Mouse (Mus musculus) midbrain, embryonic 14.5 days (tissue): ENCODE measurements around the gene Rfx7. TPM values are rescaled to one million over a fixed set of nuclear protein-coding genes. Genes with fewer than 3 reads are reported as not detected.

Experiments
- ATAC-seq: fragments of 200-750 bp; cut with Nextera tagmentation; 2 replicates; pipeline ENCODE4 v1.8.0; 2017; ENCODE audit warnings: moderate number of reproducible peaks, moderate library complexity; ENCODE audit not compliant: low FRiP score, low TSS enrichment
- DNase-seq: peaks from one replicate; pipeline ENCODE4 v3.0.0-alpha.2; 2015
- H3K27ac ChIP-seq: fragments of 300-500 bp; sonication (generic); replicated peaks from 2 replicates; pipeline ENCODE4 v1.5.1; 2014; ENCODE audit warnings: mild to moderate bottlenecking, low read depth, low read length, moderate library complexity
- H3K27me3 ChIP-seq: fragments of 300-500 bp; sonication (generic); 2 replicates; pipeline ENCODE4 v1.6.1; 2014; ENCODE audit warnings: low read length, control low read depth, mixed read lengths; ENCODE audit not compliant: control insufficient read depth, insufficient read depth
- H3K36me3 ChIP-seq: fragments of 300-500 bp; sonication (generic); 2 replicates; pipeline ENCODE4 v1.6.1; 2014; ENCODE audit warnings: low read length, control low read depth; ENCODE audit not compliant: control insufficient read depth, insufficient read depth
- H3K4me1 ChIP-seq: fragments of 300-500 bp; sonication (generic); 2 replicates; pipeline ENCODE4 v1.6.1; 2014; ENCODE audit warnings: mild to moderate bottlenecking, antibody characterized with exemption, low read length, control low read depth; ENCODE audit not compliant: control insufficient read depth, insufficient read depth
- H3K4me2 ChIP-seq: fragments of 300-500 bp; sonication (generic); 2 replicates; pipeline ENCODE4 v1.6.1; 2014; ENCODE audit warnings: mild to moderate bottlenecking, low read length, moderate library complexity
- H3K4me3 ChIP-seq: fragments of 300-500 bp; sonication (generic); replicated peaks from 2 replicates; pipeline ENCODE4 v1.5.1; 2014; ENCODE audit warnings: low read depth, low read length
- H3K9ac ChIP-seq: fragments of 300-500 bp; sonication (generic); replicated peaks from 2 replicates; pipeline ENCODE4 v1.6.1; 2014; ENCODE audit warnings: mild to moderate bottlenecking, low read length, moderate library complexity
- H3K9me3 ChIP-seq: fragments of 300-500 bp; sonication (generic); 2 replicates; pipeline ENCODE4 v1.6.1; 2016; ENCODE audit warnings: low read length, control low read depth, mixed read lengths; ENCODE audit not compliant: control insufficient read depth
- WGBS: fragments of 180-500 bp; shearing (Covaris S2); extraction: QIAGEN DNeasy Blood & Tissue Kit; methylation state at CpG from one replicate; pipeline ENCODE4 v1.1.7; 2014; 5-methylcytosine and 5-hydroxymethylcytosine counted together
- polyA plus RNA-seq: library from polyadenylated mRNA; unstranded; fragments of >200 nt; fragmentation: Nextera tagmentation; extraction: Ambion mirVana; gene quantifications from 2 replicates; pipeline ENCODE4 v1.2.1, GENCODE M21; 2014

Gene Rfx7
- polyA plus RNA-seq, 1 experiment from 2014 or later = 29.3 TPM

- H3K4me1 ChIP-seq = peaks cover 9% of the 10 kb centered on the region
- no peaks in the 10 kb centered on the region for H3K27me3 ChIP-seq
- ATAC-seq = peak; percentile 89
- H3K9ac ChIP-seq = peak overlapping the region; percentile 98
- peak overlapping the region; percentile 91 for H3K4me3 ChIP-seq
- WGBS = 1% methylated on average over 35 of the region's 35 CpGs
- no peaks in the 10 kb centered on the region for H3K9me3 ChIP-seq
- DNase-seq = peak; percentile 94
- peak overlapping the region; percentile 68 for H3K4me2 ChIP-seq
- H3K36me3 ChIP-seq = no peaks in the 10 kb centered on the region
- H3K27ac ChIP-seq = peak overlapping the region; percentile 100
Observed at GRCm38 (mm10) chr9:72531291-72531995, 597 bp upstream of the Rfx7 start.

- peaks cover 9% of the 10 kb centered on the region for H3K4me1 ChIP-seq
- no peaks in the 10 kb centered on the region for H3K9me3 ChIP-seq
- peak overlapping the region; percentile 98 for H3K9ac ChIP-seq
- ATAC-seq = peak; percentile 62
- H3K4me2 ChIP-seq = peak overlapping the region; percentile 68
- no peaks in the 10 kb centered on the region for H3K27me3 ChIP-seq
- H3K36me3 ChIP-seq = no peaks in the 10 kb centered on the region
- DNase-seq = peak; percentile 82
- peak overlapping the region; percentile 100 for H3K27ac ChIP-seq
- peak overlapping the region; percentile 91 for H3K4me3 ChIP-seq
- WGBS = 2% methylated on average over 42 of the region's 55 CpGs
Observed at GRCm38 (mm10) chr9:72532381-72533088, 495 bp downstream of the Rfx7 start.

DNA sequence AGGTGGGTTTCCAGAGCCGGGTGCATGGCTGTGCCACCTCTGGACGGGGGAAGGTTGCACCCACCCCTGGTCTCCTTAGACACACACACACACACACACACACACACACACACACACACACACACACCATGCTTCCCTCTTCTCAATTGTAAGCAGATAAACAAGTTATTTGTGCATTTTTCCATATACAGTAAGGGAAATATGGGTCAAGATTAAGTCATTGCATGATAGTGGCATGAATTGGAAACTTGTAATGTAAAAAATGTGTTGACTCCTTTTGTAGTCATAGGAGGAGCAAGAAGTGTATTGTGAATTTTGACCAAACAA lies 1.0 kb downstream of the Rfx7 start:
- ATAC-seq (peak; percentile 19), DNase-seq (peak; percentile 72)
- Histone ChIP-seq H3K36me3 (no peaks in the 10 kb centered on the region), H3K27me3 (no peaks in the 10 kb centered on the region), H3K4me3 (peak overlapping the region; percentile 91), H3K4me1 (peaks cover 9% of the 10 kb centered on the region), H3K9ac (peak overlapping the region; percentile 98), H3K4me2 (peak overlapping the region; percentile 68), H3K27ac (peak overlapping the region; percentile 100), H3K9me3 (no peaks in the 10 kb centered on the region)
- WGBS = 0% methylated on average over 2 of the region's 2 CpGs

DNA sequence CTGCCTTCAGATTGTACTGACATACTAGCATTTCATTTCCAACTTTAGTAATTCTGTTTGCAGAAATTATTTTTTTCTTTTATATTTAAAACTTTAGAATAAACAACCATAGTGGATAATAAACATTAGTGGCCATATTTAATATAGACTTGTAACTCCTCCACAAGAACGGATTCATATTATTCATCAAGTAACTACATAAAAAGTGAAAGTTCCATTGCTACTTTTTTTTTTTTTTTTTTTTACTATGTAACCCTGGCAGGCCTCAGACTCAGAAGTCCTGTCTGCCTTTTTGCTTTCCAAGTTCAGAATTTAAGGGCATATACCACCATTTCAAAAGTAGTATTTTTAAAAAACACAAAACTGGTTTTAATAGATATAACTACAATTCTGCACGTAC lies 2.9 kb downstream of the Rfx7 start:
- 95% methylated on average over 2 of the region's 2 CpGs for WGBS
- Histone ChIP-seq H3K4me2 (peak overlapping the region; percentile 68), H3K27ac (no peak overlapping the region), H3K9me3 (no peaks in the 10 kb centered on the region), H3K4me1 (peaks cover 9% of the 10 kb centered on the region), H3K4me3 (peak overlapping the region; percentile 36), H3K9ac (no peak overlapping the region), H3K36me3 (no peaks in the 10 kb centered on the region), H3K27me3 (no peaks in the 10 kb centered on the region)
- no peak for ATAC-seq
- DNase-seq = no peak

DNA sequence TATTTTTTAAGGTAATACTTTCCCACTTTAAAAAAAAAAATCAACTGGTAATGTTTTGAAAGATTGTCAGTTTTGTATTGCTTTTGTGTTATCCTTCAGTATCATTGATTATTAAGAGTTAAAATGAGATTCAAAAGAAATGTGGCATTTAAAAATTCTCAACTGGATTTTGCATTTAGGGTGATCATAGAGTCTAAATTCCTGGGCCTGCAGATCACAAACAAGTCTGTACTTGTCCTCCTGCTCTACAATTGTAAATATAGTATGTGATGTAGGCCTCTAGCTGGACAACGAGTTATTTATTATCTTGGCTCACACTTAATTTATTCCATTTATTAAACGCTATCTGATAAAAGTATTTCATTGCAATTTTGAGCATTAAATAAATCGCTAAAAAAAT lies 3.4 kb downstream of the Rfx7 start:
- no peak overlapping the region for H3K4me3 ChIP-seq

DNA sequence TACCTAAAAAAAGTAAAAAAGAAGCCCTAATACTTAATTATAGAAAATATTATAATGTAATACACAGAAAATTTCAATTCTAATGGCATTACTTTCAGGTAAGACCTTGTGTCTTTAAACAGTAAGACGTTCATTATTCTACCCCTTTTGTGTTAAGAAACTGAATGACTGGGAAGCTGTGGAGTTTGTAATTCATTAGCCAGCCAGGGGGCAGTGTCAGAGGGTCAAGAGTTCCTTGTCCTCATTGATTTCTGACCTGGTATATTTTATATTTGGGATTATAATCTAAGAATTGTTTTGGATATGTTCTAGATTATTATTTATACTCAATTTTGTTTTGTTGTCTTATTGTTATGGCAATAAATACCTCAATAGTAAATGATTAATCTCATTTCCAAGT lies 5.0 kb downstream of the Rfx7 start:
- ATAC-seq (no peak), DNase-seq (no peak)
- no peak overlapping the region for H3K4me2 ChIP-seq
- H3K4me3 ChIP-seq = no peak overlapping the region
- 42% methylated on average over 1 of the region's 1 CpGs for WGBS
- no peak overlapping the region for H3K27ac ChIP-seq
- peaks cover 3% of the 10 kb centered on the region; the same call in 1 of the 2 replicates for H3K4me1 ChIP-seq
- H3K9me3 ChIP-seq = no peaks in the 10 kb centered on the region
- H3K27me3 ChIP-seq = no peaks in the 10 kb centered on the region
- no peak overlapping the region for H3K9ac ChIP-seq
- no peaks in the 10 kb centered on the region for H3K36me3 ChIP-seq

More for the DNA sequence above, 3.4 kb downstream of the Rfx7 start:
- Histone ChIP-seq H3K36me3 (no peaks in the 10 kb centered on the region), H3K27me3 (no peaks in the 10 kb centered on the region), H3K4me1 (peaks cover 9% of the 10 kb centered on the region), H3K4me2 (peak overlapping the region; percentile 68), H3K27ac (no peak overlapping the region), H3K9me3 (no peaks in the 10 kb centered on the region), H3K9ac (no peak overlapping the region)
- ATAC-seq (no peak), DNase-seq (no peak)
- WGBS = 79% methylated on average over 3 of the region's 3 CpGs

DNA sequence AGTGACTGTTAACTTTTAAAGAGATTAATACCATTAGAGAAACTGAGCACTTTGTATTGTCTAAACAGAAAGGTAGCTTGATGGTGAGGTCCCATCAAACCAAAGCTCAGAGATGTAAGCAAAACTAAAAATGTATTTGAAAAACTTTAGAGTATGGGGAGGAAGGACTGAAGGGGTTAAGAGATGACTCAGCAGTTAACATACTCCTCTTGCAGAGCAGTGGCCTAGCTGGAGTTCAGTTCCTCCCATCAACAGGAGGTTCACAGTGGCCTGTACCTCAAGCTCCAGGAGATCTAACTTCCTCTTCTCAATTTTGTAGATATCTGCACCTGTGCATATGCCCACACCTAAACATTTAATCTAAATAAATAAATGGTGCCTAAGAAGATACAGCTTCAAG lies 11.6 kb downstream of the Rfx7 start:
- H3K4me3 ChIP-seq = no peak overlapping the region
- H3K4me1 ChIP-seq = no peaks in the 10 kb centered on the region
- no peak for ATAC-seq
- H3K36me3 ChIP-seq = no peaks in the 10 kb centered on the region; the same call in 1 of the 2 replicates
- H3K27me3 ChIP-seq = no peaks in the 10 kb centered on the region
- no peak overlapping the region for H3K4me2 ChIP-seq
- H3K9ac ChIP-seq = no peak overlapping the region
- H3K27ac ChIP-seq = no peak overlapping the region
- no peak for DNase-seq
- no peaks in the 10 kb centered on the region for H3K9me3 ChIP-seq

DNA sequence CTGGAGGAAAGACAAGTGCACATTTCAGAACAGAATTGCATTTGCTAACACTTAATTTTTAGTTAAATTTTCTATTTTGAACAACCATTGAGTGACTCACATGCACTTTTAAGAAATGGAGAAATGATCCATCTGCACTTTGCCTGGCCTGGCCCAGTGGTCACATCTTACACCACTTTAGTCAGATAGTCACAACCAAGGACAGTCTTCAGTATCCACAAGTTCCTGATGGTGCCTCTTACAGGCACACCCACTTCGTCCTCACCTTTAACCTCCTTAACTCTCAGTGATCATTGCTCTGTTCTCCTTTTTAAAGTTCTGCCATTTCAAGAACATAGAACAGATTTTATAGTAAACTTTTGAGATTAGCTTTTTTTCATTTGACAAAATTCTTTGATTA lies 26.7 kb downstream of the Rfx7 start:
- H3K27ac ChIP-seq = no peak overlapping the region
- no peak for DNase-seq
- no peaks in the 10 kb centered on the region for H3K4me1 ChIP-seq
- no peak overlapping the region for H3K4me3 ChIP-seq
- 80% methylated on average over 1 of the region's 1 CpGs for WGBS
- H3K9ac ChIP-seq = no peak overlapping the region
- no peaks in the 10 kb centered on the region for H3K27me3 ChIP-seq
- no peaks in the 10 kb centered on the region for H3K9me3 ChIP-seq
- no peaks in the 10 kb centered on the region for H3K36me3 ChIP-seq
- H3K4me2 ChIP-seq = no peak overlapping the region
- no peak for ATAC-seq

DNA sequence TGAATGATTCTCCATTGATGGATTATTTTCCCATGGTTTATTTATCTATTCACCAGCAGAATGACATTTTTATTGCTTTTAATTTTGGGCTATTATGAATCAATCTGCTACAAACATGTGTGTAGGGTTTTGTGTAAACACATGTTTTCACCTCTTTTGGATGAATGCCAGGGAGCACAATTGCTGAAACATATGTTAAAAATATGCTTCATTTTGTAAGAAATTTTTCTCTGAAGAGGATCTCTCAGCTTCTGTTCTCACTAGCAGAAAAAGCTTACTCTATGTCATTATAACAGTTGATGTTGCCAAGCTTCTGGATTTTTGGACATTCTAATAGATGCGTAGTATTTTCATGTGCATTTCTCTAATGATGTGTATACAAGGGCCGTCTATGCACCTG lies 28.3 kb downstream of the Rfx7 start:
- no peak for ATAC-seq
- Histone ChIP-seq H3K4me3 (no peak overlapping the region), H3K9ac (no peak overlapping the region), H3K4me1 (no peaks in the 10 kb centered on the region), H3K9me3 (no peaks in the 10 kb centered on the region), H3K27ac (no peak overlapping the region), H3K36me3 (no peaks in the 10 kb centered on the region), H3K27me3 (no peaks in the 10 kb centered on the region), H3K4me2 (no peak overlapping the region)
- 94% methylated on average over 2 of the region's 2 CpGs for WGBS
- DNase-seq = no peak
